Mouse (Mus musculus) heart, adult 11 months (tissue): ENCODE measurements around the gene Fhdc1.

Source experiments
- DNase-seq: peaks from one replicate; pipeline ENCODE4 v3.0.0; 2022

Fhdc1 gene

DNA sequence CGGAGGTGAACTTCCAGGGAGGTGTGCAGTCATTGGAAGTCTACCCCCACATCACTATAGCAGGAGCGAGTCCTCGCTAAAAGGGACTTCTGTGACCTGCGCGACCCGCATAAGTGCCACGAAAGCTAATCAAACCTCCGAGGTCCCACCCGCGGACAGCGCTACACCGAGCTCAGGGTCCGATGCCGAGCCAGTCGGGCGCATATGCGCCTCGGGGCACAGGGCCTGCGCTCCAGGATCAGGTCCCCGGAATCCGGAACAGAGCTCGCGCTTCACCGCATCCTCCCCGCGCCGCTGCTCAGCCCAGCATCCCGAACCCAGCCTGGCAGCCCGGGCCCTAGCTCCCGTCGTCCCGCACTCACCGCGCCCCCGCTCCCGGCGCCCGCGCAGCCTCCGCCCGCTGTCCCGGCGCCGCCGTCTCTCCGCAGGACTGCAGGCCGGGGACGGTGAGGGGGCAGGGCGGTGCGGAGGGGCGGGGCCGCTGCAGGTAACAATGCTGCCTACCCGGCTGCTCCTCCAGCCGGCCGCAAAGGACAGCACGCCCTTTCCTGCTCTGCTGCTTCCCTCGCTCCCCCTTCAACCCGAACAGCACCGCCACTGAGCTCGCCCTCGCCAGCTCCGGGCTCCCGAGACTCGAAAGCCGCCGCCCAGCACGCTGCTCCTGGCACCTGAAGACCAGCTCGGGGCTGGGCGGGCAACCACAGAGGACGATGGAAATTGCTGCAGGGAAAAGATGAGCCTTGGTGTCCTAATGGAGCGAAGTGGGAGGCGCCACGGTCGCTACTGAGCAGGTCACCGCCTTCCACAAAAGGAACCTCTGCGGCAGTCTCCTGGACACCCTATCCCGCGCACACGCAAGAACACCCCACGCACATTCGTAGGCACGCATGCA lies at the start of gene Fhdc1:
TSS of gene Fhdc1 (minus strand) at position 424 of the 892 bp plus-strand sequence.
- DNase-seq: peak; percentile 91

DNA sequence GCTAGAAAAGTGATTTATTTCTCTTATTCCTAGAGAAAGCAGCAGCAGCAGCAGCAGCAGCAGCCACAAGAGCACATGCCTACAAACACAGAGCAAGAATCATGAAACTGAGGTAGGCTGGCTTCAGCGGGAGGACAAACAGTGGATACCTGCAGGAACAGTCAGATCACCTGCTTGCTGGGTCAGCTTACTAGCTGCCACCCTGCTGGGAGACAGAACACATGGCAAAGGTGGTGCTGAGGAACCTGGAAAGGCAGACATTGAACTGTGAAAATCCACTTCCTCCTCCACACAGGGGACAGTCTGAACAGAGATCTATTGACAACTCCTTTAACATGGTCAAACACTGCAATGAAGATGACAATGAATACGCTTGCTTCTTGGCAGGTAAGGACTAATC lies 48.8 kb upstream of the Fhdc1 start:
- no peak for DNase-seq

DNA sequence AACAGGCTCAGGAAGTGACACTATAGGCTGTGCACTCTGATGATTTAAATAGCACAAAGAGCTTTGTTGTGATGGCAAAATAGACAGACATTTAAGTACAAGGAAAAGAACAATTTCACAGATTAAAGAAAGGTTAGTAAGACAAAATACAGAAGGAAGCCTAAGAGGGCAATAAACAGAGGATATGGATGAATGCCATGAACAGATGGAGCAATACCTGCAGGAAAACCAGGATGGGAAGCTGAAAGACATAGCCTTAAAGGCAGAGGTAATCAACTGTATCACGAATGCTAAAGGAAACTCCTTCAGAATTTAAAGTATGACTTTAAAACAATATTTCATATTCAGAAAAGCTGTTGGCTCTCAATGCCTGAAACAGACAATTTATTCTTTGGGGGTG lies 44.7 kb upstream of the Fhdc1 start:
- DNase-seq: no peak

DNA sequence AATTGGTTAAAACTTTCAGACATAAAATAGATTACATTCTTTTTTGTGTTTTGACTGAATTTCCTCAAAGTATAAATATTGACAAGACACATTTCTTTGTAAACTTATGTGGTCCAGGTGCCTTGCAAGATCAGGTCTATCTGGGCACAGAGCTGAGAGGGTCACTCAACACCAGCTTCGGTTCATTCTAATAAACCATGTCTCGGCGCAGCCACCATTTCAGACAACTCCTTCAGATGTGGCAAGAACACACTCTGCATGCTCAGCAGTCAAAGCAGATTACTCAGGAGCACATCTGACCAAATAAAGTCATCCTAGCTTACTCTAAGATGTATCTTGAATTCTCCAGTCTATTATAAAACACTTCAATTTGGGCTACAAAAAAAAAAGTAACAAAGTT lies 35.9 kb upstream of the Fhdc1 start:
- DNase-seq: peak; percentile 35

DNA sequence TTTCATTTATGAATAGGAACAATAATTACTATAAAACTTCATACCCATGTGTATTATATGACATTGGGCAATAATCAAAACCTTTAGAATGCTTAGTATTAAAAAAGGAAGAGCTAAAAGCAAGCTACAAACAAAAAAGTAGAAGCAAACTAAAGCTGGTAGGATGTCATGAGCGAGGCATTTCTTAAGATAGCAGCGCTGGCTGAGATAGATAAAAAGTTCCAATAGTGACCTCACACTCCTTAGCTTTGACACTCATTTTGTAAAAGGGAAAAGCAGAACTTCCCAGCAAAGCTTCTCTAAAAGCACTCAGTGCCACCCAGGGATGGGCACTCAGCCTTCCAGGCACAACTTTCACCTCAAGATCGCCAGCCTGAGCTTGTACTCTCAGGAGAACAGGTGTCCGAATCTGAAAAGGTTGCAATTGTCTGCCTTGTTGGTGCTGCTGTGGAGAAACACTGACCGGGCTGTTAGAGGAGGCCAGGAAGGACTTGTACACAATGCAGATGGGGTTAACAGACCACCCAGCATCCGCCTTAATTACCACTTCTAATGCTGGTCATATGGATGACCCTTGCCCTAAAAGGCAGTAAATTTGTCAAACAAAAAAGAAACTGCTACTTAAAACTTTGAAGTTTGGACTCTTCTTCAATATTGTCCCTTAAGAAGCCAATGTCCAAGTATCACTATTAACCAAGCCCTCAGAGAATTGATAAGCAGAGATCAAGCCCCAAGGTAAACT lies 32.7 kb upstream of the Fhdc1 start:
- DNase-seq: peak; percentile 72

DNA sequence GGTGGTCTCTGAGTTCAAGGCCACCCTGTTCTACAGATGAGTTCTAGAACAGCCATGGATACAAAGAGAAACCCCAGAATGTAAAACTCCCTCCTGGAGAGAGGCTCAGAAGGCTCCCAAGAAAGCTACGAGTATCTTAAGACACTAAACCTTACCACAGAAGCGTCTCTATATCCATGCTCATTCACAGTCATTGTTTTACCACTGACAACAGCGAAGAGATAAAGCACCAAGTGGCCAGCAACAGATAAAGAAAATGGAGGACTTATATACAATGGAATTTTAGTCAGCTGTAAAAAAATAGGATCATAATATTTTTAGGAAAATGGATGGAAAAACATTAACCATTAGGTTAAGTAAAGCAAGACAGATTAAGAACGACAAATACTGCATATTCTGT lies 25.0 kb upstream of the Fhdc1 start:
- no peak for DNase-seq

DNA sequence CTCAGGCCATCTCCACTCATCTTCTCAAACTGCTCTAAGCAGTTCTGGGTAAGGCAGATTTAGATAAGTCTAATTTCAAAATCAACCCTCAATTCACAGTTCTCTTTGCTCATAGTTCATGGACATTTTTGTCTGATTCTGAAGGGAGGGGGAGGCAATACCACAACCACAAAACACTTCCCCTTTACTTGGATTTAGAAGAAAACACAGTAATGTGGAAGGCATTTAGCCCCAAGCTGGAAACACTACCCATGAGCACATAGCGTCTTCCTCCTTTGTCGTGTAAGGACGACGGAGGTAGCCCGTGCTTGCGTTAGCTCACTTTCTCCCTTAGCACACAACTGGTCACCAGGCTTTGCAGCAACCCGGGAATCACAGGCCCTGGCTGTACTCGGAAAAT lies 24.1 kb upstream of the Fhdc1 start:
- peak; percentile 73 for DNase-seq

DNA sequence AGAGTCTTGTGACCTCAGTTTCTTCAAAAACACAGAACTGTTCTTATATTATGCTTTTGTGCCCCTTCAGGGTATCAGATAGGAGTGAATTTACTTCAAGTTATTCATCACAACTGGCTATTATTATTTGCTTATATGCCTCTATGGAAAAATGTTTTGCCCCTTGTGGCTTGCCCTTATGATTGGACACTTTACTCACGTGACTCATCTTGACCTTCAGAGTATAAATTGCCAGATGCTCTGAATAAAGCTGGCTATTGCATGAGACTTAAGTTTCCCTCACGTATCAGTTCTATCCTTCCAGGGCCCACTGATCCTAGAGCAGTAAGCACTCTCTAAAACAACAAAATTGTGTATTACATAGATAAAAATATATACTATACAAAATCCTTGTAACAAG lies 21.9 kb upstream of the Fhdc1 start:
- peak; percentile 17 for DNase-seq

DNA sequence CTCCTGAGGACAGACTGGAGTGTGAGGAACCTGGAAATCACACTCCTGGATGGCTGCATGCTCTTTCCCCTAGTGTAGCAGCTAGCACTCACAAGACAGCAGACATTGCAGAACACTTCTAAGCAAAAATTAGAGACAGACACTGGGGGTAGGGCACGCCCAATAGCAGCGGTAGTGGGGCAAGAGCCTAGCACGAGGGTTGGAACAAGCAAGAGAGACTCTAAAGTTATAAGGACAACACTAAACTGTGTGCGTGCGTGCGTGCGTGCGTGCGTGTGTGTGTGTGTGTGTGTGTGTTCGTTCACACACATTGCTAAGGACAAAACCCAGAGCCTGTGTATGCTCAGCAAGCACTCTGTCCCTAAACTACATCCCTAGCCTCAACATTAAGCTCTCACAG lies 20.3 kb upstream of the Fhdc1 start:
- DNase-seq: peak; percentile 79

DNA sequence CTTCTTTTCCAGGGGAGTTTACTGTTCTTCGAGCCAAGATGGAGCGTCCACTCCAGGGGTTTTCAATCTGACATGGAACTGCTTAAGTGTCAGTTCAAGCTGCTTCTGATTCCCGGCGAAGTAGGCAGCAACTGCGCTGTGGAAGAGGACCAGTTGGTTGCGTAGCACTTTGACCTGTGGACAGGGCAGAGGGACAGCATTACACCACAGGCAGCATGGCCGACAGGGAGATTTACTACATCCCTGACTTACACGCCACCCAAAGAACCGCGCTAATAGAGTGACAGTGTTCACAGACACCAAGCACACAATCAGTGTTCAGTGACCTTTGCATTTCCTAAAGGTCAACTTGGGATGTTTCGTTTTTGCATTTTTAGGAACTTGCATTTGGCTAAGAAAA lies 17.5 kb upstream of the Fhdc1 start:
- no peak for DNase-seq

DNA sequence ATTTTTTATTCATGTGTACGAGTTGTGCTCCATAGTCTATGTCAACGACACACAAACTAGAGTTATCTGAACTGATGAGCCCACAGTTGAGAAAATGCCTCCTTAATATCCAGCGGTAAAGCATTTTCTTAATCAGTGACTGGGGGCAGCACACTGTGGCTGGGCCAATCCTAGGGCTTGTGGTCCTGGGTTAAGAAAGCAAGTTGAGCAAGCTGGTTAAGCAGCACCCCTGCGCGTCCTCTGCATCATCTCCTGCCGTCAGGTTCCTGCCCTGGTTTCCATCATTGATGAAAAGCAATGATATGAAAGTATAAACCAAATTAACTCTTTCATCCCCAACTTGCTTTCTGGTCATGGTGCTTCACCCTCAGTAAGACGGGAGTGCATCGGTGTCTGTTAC lies 12.4 kb upstream of the Fhdc1 start:
- DNase-seq: no peak

DNA sequence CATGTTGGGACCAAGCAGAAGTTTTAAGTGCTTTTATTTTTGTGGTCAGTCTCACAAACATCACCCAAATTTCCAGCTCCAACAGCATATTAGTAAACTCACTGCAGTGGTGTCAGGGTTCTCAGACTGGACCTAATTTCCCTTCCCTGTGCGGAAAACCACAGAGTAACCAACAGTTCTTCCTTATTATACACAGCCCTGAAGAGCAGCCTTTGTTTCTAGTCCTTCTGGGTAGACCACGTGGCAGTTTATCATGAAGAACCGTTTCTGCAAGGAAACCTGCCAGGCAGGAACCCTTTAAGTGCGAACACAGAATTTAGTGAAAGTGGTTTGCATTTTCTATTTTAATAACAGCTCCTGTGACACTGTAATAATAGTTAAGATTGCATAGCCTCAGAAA lies 11.9 kb upstream of the Fhdc1 start:
- no peak for DNase-seq

DNA sequence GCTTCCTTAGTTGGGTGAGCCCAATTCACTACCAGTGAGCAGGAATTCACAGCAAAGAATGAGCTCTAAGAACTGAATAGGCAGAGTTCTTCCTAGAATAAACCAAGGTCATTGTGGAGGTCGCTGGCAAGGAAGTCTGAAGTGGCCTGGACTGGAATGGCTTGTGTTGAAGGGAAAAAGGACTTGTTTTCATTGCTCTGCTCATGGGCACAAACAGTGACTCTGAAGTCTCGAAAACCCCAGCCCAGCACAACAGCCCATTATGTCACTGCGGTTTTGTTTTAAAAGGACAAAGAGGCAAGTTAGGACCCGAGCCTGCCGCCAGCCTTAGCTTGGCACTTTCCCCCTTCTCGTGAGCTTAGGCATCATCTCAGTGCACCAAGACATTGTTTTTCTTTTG lies 8.5 kb upstream of the Fhdc1 start:
- no peak for DNase-seq

DNA sequence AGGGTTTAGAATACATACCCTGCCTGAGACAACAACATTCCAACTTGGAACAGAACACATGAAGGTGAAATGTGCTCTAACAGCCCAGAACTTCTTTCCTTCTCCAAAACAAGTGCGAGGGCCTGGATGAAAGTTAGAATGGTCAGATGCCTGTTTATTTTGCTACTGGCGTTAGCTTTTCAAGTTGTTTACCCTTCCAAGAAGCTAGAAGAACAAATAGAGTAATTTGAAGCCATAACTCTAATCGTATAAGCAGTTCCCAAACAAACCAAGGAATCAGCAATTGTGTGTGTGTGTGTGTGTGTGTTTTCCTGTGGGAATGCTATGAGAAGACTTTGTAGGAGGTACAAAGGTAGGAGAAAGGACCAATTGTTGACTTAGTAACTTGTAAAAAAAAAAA lies 4.7 kb upstream of the Fhdc1 start:
- DNase-seq: no peak

DNA sequence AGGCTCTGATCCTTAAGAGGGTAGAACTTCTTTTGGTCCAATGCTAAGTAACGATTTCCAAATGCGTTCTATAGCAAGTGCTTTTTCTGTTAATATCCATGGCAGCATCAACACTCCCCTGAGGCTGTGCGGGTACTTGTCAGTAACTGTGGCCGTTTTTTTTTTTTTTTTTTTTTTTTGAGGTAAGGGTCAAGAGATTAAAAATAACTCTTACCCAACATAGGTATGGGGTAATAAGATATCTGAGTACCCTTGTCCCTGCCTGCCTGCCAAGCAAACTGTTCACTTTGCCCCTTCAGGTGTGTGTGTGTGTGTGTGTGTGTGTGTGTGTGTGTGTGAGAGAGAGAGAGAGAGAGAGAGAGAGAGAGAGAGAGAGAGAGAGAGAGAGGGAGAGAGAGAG lies 4.1 kb upstream of the Fhdc1 start:
- DNase-seq: no peak

DNA sequence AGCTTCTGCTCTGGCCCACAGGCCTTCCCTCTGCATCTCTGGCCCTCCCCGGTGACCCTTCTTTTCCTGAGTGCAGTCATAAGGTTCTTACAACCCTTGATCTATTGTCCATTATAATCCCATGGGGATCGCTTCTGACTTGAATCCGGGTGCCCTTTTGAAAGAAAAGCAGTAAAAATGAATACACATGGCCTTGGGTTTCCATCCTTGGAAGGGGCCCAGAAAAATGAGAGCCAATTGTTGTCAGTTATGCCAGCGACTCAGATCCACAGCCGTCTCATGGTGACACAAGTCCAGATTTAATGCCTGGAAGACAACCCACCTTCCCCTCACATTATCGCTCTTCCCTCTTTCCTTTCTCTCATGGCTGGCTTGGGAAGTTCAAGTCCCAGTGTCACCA lies 1.9 kb upstream of the Fhdc1 start:
- no peak for DNase-seq

DNA sequence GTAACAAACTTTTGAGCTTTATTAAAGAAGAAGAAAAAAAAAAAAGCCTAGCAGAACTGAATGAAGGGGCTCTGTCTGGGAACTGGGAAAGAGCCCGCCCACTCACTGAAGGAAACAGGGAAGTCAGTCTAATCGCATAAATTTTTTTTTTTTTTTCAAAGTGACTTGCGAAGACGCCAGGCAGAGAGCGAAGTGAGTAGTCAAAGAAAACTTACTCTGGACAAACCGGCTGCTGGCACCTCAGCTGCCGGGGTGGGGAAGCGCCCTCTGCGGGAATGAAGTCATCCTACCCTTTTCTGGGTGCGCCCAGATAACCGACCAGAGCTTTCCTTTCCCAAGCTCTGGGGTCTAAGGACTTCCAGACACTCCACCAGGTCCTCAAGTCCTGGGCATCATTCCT lies 875 bp upstream of the Fhdc1 start:
- peak; percentile 89 for DNase-seq

DNA sequence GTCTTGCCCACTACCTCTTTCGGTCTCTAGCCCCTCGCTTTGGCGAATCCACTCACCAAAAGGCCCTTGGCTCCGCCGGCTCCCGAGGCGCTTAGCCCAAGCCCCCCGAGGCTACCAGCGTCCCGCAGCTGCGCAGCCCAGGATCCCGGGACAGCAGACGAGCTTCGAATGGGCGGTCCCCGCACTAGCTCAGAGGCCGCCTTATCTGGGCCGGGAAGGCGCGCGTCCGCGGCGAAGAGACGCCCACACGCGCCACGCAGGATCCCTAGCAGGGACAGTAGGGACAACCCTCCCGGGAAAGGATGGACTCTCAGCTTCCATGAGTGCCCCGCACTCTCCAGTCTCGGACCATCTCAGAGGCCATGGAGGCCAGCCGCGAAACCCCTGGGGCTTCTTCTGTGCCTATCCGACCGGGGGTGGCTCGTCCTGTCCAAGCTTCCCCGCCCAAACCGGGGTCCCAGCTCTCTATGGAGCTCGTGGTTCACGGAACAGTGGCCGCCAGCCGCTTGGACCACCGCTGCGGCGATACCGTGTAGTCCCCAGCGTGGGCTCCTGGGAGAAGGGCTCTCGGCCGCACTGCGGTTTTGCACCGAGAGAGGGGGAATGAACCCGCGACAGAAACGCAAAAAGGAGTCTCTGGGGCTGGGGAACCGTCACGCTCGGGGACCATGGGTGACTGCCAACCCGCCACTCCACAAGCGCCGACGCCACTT lies 780 bp downstream of the Fhdc1 start:
- peak; percentile 94 for DNase-seq

DNA sequence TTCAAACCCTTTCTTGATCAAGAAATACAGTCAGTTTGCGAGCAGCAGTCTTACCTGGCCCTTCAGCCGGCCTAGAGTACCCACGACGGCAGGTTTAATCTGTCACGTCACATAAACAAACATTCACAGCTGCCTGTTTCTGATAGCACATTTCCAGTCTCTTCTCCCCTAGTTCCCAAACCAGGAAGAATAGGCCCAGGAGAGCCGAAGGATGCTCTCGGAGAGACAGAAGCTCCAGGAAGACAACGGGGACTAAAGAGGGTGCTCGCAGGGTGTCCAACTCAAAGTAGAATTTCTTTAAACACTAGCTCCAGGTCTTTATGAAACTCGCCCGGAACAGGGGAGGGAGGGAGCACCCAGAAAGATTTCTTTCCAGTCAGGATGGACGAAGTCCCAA lies 1.3 kb downstream of the Fhdc1 start:
- DNase-seq: no peak

DNA sequence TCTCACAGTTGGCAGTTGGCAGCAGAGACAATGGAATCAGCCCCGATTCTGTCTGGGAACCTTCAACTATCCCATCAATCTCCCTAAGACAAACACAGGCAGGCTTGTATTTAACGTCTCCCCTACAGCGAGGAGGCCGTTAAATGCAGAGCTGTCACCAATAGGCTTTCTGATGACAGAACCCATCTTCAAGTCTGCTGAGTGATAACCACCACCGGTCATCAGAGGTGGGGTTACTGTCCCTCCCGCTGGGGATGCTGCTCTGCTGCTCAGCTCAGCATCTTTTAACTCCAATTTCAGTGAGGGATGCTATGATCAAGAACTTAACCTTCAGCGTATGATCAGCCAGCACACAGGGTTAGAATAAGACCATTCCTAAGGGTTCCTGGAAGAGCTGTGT lies 2.0 kb downstream of the Fhdc1 start:
- DNase-seq: no peak

DNA sequence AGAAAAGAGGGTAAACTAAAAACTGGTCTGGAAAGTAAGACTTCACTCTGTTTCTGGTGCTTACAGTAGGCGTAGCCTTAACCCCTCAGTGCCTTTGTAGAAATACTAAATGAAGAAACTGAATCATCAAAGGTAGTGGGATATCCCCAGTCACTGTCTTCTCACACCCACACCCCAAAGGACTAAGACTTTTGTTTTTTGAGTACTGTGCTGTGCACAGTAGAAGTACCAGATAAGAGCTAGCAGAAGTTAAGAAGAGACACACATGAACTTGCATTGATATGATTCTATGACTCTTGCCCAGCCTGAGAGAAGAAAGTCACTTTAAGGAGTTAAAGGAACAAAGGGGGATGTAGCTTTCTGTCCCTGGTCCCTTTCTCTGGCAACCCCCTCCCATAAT lies 2.7 kb downstream of the Fhdc1 start:
- no peak for DNase-seq

DNA sequence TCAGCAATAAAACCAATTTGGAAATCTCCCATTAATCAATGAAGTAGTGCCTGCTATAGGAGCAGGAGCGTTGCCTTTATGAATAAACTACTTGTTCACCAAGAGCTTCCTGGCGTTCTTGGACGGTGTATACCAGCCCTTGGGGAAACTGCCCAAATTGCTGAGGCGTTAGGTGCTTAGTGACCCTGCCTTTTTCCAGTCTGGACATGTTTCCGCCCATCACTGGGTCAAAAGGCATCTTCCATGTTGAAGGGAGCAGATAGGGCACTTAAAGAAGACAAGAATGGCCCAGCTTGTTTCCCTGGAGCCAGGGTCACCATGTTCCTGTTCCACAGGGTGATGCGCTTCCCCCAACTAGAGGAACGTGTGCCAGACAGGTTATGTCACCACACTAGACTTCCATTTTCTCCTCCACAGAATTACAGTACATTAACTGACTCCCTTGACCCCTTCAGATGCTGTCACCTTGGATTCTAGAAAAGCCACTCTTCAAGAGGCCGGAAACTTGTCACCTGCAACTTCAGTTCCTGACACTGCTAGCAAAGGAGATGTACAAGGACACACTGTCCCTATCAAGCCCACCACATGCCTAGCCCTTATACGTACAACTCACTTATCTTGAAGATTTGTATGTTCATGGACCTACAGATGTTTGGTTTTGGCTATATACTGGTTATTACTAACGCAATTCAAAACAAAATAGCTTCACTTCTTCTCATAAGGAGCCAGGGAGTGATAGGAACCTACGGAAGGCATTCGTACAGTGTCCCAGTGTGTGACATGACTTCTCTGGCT lies 5.1 kb downstream of the Fhdc1 start:
- peak; percentile 78 for DNase-seq

DNA sequence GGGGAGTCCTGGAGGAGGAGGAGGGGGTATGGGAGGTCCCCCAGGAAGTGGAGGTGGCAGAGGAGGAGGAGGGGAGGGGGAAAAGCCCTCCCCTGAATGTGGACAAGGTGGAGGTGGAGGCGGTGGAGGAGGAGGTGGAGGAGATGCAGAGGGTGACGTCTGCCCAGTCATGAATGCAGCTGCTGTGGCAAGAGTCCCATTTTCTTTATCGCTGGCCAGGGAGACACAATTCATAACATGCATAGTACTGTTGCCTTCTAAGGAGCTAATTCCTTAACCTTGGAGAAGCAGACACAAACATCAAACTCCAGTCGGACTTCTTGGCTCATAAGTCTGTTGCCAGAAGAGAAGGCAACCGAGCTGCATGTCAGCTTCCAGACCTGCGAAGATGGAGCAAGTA lies 5.8 kb downstream of the Fhdc1 start:
- no peak for DNase-seq
